Mouse (Mus musculus) spleen, adult 2 months (tissue): Measurements from ENCODE around the gene Anapc2.

Experiments
- CTCF ChIP-seq: fragments of 200-500 bp; IDR thresholded peaks from 2 replicates; pipeline ENCODE4 v1.5.1; 2011; ENCODE audit warnings: mild to moderate bottlenecking, inconsistent platforms; ENCODE audit not compliant: insufficient read depth, insufficient read length, insufficient replicate concordance; ENCODE audit errors: extremely low read depth
- POLR2A ChIP-seq: fragments of 200-500 bp; IDR thresholded peaks from 2 replicates; pipeline ENCODE4 v1.6.1; 2011; ENCODE audit warnings: low read depth, low read length, inconsistent platforms

DNA sequence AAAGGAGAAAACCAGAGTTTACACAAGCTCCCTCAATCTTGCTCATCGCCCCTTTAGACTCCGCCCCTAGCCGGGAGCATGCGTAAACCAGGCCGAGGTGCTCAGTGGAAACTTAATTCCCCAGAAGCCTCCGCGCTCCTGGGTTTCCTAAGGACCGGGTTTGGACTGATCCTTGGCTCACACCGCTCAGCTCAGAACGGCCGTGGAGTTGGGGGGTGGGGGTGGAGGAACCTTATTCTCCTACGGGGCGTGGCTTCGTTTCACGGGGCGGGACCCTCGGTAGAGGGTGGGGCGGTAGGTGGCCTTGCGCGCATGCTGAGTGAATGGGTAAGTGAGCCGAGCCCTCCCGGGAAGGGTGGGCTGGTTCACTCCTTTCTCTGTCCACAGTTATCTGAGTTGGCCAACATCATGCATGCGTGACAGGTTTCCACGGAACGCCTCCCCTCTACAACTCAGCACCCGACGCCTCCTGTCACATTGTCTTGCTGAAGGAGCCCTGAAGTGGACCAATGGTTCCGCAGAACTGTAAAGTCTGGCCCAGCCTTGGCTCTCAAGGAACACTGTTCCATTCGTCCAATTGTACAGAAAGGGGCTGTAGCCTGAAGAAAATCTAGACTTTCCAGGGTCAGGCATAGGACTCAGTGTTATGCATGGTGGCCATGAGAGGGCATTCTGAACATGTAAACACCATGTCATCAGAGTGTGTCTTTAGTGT lies 31.4 kb upstream of the Anapc2 start:
- TF ChIP-seq POLR2A (no peak), CTCF (no peak)
